Mouse (Mus musculus) heart, embryonic 10.5 days (tissue): ENCODE measurements around the gene Spocd1. TPM values are rescaled to one million over a fixed set of nuclear protein-coding genes. Genes with fewer than 3 reads are reported as not detected.
A peak's percentile ranks its signal among the peaks of the same experiment; 100 is the strongest.

Experiments
- DNase-seq: peaks from one replicate; pipeline ENCODE4 v3.0.0-alpha.2; 2017; ENCODE audit warnings: low spot score
- H3K27ac ChIP-seq: fragments of 300-500 bp; sonication (generic); 2 replicates; pipeline ENCODE4 v1.5.1; 2016; ENCODE audit warnings: mild to moderate bottlenecking
- H3K27me3 ChIP-seq: fragments of 300-500 bp; sonication (generic); 2 replicates; pipeline ENCODE4 v1.6.1; 2016; ENCODE audit warnings: mild to moderate bottlenecking; ENCODE audit not compliant: poor library complexity, insufficient read depth, severe bottlenecking
- H3K36me3 ChIP-seq: fragments of 300-500 bp; sonication (generic); 2 replicates; pipeline ENCODE4 v1.6.1; 2016; ENCODE audit warnings: mild to moderate bottlenecking, moderate library complexity
- H3K4me1 ChIP-seq: fragments of 300-500 bp; sonication (generic); 2 replicates; pipeline ENCODE4 v1.6.1; 2016; ENCODE audit warnings: mild to moderate bottlenecking
- H3K4me3 ChIP-seq: fragments of 300-500 bp; sonication (generic); 2 replicates; pipeline ENCODE4 v1.5.1; 2016; ENCODE audit warnings: mild to moderate bottlenecking, moderate library complexity
- H3K9me3 ChIP-seq: fragments of 300-500 bp; sonication (generic); 2 replicates; pipeline ENCODE4 v1.6.1; 2016; ENCODE audit warnings: mild to moderate bottlenecking, moderate library complexity
- WGBS: fragments of 180-500 bp; shearing (Covaris S2); methylation state at CpG from one replicate; pipeline ENCODE4 v1.1.7; 2016; 5-methylcytosine and 5-hydroxymethylcytosine counted together
- polyA plus RNA-seq: library from polyadenylated mRNA; unstranded; fragments of >200 nt; fragmentation: Nextera tagmentation; extraction: Ambion mirVana; gene quantifications from 2 replicates; pipeline ENCODE4 v1.2.1, GENCODE M21; 2016

The Spocd1 gene
- polyA plus RNA-seq, 1 experiment from 2014 or later, result 0.46 TPM

- no peaks in the 10 kb centered on the region for H3K9me3 ChIP-seq
- H3K4me3 ChIP-seq, result no peak overlapping the region
- WGBS, result 20% methylated on average over 10 of the region's 10 CpGs
- peak overlapping the region; percentile 62; the same call in 1 of the 2 replicates for H3K27ac ChIP-seq
- H3K27me3 ChIP-seq, result peaks cover 52% of the 10 kb centered on the region
- H3K4me1 ChIP-seq, result peaks cover 50% of the 10 kb centered on the region
- H3K36me3 ChIP-seq, result no peaks in the 10 kb centered on the region
- no peak for DNase-seq
Observed at GRCm38 (mm10) chr4:129966201-129966600, 37.2 kb downstream of the Spocd1 start.

- H3K4me1 ChIP-seq, result peaks cover 51% of the 10 kb centered on the region
- no peak for DNase-seq
- H3K36me3 ChIP-seq, result no peaks in the 10 kb centered on the region
- WGBS, result 39% methylated on average over 13 of the region's 13 CpGs
- no peaks in the 10 kb centered on the region for H3K9me3 ChIP-seq
- H3K27me3 ChIP-seq, result peaks cover 52% of the 10 kb centered on the region
- no peak overlapping the region; the same call in 1 of the 2 replicates for H3K4me3 ChIP-seq
- H3K27ac ChIP-seq, result peak overlapping the region; percentile 49; the same call in 1 of the 2 replicates
Observed at GRCm38 (mm10) chr4:129967024-129968014, 38.3 kb downstream of the Spocd1 start.

DNA sequence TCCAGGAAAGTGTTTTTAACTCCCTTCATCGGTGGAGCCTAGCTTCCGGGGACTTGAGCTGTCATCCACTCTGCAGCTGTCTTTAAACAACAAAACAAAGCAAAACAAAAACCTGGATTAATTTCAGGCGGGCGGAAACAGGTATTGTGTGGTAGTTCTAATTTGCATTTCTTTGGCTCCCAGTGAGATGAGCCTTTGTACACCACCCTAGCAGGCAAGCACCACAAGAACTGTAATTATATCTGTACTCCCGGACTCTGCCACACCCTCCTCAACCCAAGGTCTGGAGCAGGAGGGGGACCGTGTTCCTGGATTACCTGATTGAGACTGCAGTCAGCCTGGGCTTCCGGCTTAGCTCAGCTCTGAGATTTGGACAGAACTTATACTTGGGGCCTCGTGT is 41.1 kb downstream of the Spocd1 start:
- no peaks in the 10 kb centered on the region for H3K9me3 ChIP-seq
- peaks cover 74% of the 10 kb centered on the region for H3K27me3 ChIP-seq
- peaks cover 40% of the 10 kb centered on the region for H3K4me1 ChIP-seq
- H3K27ac ChIP-seq, result no peak overlapping the region
- no peaks in the 10 kb centered on the region for H3K36me3 ChIP-seq
- WGBS, result 70% methylated on average over 8 of the region's 8 CpGs
- H3K4me3 ChIP-seq, result no peak overlapping the region
- DNase-seq, result no peak

- H3K27ac ChIP-seq, result no peak overlapping the region
- no peaks in the 10 kb centered on the region for H3K9me3 ChIP-seq
- H3K27me3 ChIP-seq, result peaks cover 73% of the 10 kb centered on the region
- peaks cover 33% of the 10 kb centered on the region for H3K4me1 ChIP-seq
- H3K4me3 ChIP-seq, result no peak overlapping the region
- DNase-seq, result no peak
- H3K36me3 ChIP-seq, result no peaks in the 10 kb centered on the region
- 90% methylated on average over 11 of the region's 11 CpGs for WGBS
Observed at GRCm38 (mm10) chr4:129970861-129971260, 41.8 kb downstream of the Spocd1 start.

DNA sequence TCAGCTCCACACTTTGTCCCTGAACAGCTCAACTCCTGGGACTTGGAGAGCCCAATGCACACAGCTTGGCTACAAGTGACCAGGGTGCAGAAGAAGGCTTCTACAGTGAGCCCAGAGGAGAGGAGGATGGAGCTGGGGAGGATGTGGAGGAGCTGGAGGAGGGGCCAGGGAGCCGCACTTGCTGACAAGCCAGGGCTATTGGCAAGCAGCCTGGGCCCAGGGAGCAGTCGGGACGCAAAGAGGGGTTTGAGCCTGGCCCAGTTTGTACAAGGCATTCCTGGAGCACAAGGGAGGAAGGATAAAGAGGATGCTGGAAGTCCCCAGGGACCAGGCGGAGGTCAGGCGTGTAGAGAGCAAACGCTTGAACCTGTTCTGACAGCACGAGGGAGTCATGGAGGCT is 42.9 kb downstream of the Spocd1 start:
- no peak overlapping the region for H3K4me3 ChIP-seq
- H3K4me1 ChIP-seq, result peaks cover 29% of the 10 kb centered on the region
- H3K9me3 ChIP-seq, result no peaks in the 10 kb centered on the region
- peaks cover 73% of the 10 kb centered on the region for H3K27me3 ChIP-seq
- H3K36me3 ChIP-seq, result no peaks in the 10 kb centered on the region
- no peak for DNase-seq
- 32% methylated on average over 7 of the region's 7 CpGs for WGBS
- H3K27ac ChIP-seq, result no peak overlapping the region

DNA sequence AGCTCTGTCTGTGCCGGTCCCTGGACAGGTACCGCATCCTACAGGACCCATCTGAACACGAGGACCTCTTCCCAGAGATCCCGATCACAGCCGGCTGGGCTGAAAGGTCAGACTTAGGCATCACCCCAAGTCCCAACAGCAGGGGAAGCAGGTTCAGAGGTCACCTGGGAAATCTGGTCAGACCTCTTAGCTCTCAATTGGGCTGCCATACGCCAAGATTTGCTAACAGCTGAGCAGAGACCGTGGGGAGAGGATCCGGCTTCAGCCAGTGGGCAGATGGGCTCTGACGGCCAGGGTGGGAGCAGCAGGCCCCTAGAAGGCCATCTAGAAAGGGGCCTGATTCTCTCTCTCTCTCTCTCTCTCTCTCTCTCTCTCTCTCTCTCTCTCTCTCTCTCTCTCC is 45.2 kb downstream of the Spocd1 start:
- Histone ChIP-seq H3K4me3 (no peak overlapping the region), H3K27ac (no peak overlapping the region), H3K27me3 (peaks cover 78% of the 10 kb centered on the region), H3K36me3 (no peaks in the 10 kb centered on the region), H3K4me1 (peaks cover 24% of the 10 kb centered on the region), H3K9me3 (no peaks in the 10 kb centered on the region)
- 60% methylated on average over 9 of the region's 9 CpGs for WGBS
- DNase-seq, result no peak

- Histone ChIP-seq H3K9me3 (no peaks in the 10 kb centered on the region), H3K4me3 (no peak overlapping the region), H3K36me3 (no peaks in the 10 kb centered on the region), H3K27me3 (peaks cover 93% of the 10 kb centered on the region), H3K4me1 (peaks cover 26% of the 10 kb centered on the region; the same call in 1 of the 2 replicates), H3K27ac (no peak overlapping the region)
- WGBS, result 68% methylated on average over 4 of the region's 4 CpGs
- no peak for DNase-seq
Observed at GRCm38 (mm10) chr4:129977256-129977655, 48.2 kb downstream of the Spocd1 start.

GRCm38 (mm10) chr4:129978227-129978626 is 49.2 kb downstream of the Spocd1 start:
- no peak for DNase-seq
- 77% methylated on average over 4 of the region's 4 CpGs for WGBS
- Histone ChIP-seq H3K27ac (no peak overlapping the region), H3K9me3 (no peaks in the 10 kb centered on the region), H3K4me1 (peaks cover 33% of the 10 kb centered on the region), H3K36me3 (no peaks in the 10 kb centered on the region), H3K27me3 (peaks cover 93% of the 10 kb centered on the region), H3K4me3 (no peak overlapping the region)

DNA sequence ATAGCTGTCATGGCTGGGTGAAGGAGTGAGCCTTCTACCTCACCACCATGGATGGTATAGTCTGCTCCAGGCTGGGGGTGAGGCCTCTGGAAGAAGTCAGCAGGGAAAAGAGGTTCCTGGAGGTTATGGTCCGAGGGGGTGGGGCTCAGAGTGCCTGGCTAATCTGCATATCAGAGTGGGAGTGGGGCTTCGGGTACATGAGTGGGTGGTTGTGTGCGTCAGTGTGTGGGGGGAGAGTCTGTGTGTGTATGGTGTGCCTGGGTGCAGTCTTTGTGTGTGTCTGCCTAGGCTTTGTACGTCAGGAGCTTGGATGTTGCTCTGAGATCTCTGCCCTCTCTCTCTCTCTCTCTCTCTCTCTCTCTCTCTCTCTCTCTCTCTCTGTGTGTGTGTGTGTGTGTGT is 49.9 kb downstream of the Spocd1 start:
- 79% methylated on average over 4 of the region's 4 CpGs for WGBS
- peaks cover 40% of the 10 kb centered on the region for H3K4me1 ChIP-seq
- no peak for DNase-seq
- H3K27ac ChIP-seq, result no peak overlapping the region
- no peaks in the 10 kb centered on the region for H3K36me3 ChIP-seq
- peaks cover 93% of the 10 kb centered on the region for H3K27me3 ChIP-seq
- no peaks in the 10 kb centered on the region for H3K9me3 ChIP-seq
- H3K4me3 ChIP-seq, result no peak overlapping the region

- Histone ChIP-seq H3K36me3 (no peaks in the 10 kb centered on the region), H3K27me3 (peaks cover 94% of the 10 kb centered on the region), H3K4me3 (no peak overlapping the region), H3K4me1 (peaks cover 61% of the 10 kb centered on the region), H3K9me3 (no peaks in the 10 kb centered on the region), H3K27ac (no peak overlapping the region; the same call in 1 of the 2 replicates)
- DNase-seq, result no peak
- WGBS, result 63% methylated on average over 11 of the region's 11 CpGs
Observed at GRCm38 (mm10) chr4:129981657-129982056, 52.6 kb downstream of the Spocd1 start.

DNA sequence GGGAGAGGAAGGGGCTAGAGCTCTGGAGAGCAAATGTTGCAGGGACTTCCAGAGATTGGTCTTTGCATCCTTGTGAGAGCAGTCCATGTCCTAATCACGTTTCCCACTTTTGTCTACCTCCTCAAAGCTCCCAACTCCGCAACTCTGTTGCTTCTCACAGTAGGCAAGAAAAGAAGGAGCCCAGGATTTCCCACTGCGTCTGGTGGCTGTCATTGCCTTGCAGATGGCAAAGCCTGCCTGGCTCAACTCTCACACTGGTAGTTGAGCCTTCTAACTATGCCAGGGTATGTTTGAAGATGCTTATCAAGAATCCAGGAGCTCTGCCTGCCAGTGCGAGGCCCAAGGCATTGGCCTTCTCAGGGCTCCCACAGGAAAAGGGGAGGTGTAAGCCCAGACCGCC is 54.0 kb downstream of the Spocd1 start:
- Histone ChIP-seq H3K4me1 (peaks cover 65% of the 10 kb centered on the region), H3K4me3 (no peak overlapping the region), H3K27me3 (peaks cover 96% of the 10 kb centered on the region), H3K36me3 (no peaks in the 10 kb centered on the region), H3K27ac (no peak overlapping the region), H3K9me3 (no peaks in the 10 kb centered on the region)
- WGBS, result 23% methylated on average over 5 of the region's 5 CpGs
- no peak for DNase-seq

GRCm38 (mm10) chr4:129983764-129984420 is 54.8 kb downstream of the Spocd1 start:
- H3K4me3 ChIP-seq, result peak overlapping the region; percentile 72
- peaks cover 65% of the 10 kb centered on the region for H3K4me1 ChIP-seq
- WGBS, result 4% methylated on average over 15 of the region's 15 CpGs
- no peak overlapping the region for H3K27ac ChIP-seq
- peaks cover 96% of the 10 kb centered on the region for H3K27me3 ChIP-seq
- peak; percentile 86 for DNase-seq
- H3K9me3 ChIP-seq, result no peaks in the 10 kb centered on the region
- no peaks in the 10 kb centered on the region for H3K36me3 ChIP-seq
